Mouse (Mus musculus) megakaryocyte, embryonic 14.5 days (primary cell): ENCODE measurements around the gene Ccdc177. TPM values are rescaled to one million over a fixed set of nuclear protein-coding genes. Genes with fewer than 3 reads are reported as not detected.

Source experiments
- H3K27me3 ChIP-seq: replicated peaks from 2 replicates; pipeline ENCODE3; 2012; ENCODE audit warnings: inconsistent platforms
- H3K36me3 ChIP-seq: replicated peaks from 2 replicates; pipeline ENCODE3; 2012; ENCODE audit warnings: low read length, inconsistent platforms, mixed read lengths
- H3K4me1 ChIP-seq: 2 replicates; pipeline ENCODE4 v1.6.1; 2012; ENCODE audit warnings: inconsistent platforms
- H3K4me3 ChIP-seq: replicated peaks from 2 replicates; pipeline ENCODE3; 2012; ENCODE audit warnings: moderate library complexity, mild to moderate bottlenecking, inconsistent platforms
- H3K9me3 ChIP-seq: 2 replicates; pipeline ENCODE4 v1.6.1; 2012; ENCODE audit warnings: inconsistent platforms
- FLI1 ChIP-seq: IDR thresholded peaks from 2 replicates; pipeline ENCODE4 v1.6.1; 2012; ENCODE audit warnings: low read length, inconsistent platforms, mixed read lengths
- GATA1 ChIP-seq: IDR thresholded peaks from 3 replicates; pipeline ENCODE4 v1.6.1; 2012; ENCODE audit warnings: mixed read lengths, low read length, inconsistent platforms, borderline replicate concordance
- polyA plus RNA-seq: library from polyadenylated mRNA; stranded (reverse); fragments of >175 nt; gene quantifications from 2 replicates; pipeline ENCODE4 v1.2.3, GENCODE M21; 2012; ENCODE audit warnings: low replicate concordance; ENCODE audit not compliant: insufficient read depth

Gene Ccdc177
- polyA plus RNA-seq, 1 experiment = not detected

DNA sequence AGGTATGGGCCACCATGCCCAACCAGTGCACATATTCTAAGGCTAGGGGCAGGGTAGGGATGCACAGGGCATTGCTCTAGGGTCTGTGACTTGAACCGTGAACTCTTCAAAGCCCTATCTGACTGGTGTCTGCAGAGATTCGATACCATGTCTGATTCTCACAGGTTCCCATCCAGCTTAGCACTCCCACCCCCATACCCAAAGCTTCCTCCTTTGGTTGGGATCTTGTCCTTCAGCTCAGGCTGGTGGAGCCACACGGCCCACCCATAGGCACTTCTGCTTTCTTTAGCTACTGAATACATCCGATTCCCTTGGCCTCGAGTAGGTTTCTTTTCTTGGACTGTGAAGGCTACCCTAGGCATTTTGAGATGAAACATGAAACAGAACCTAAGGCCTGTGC, 24.5 kb upstream of the Ccdc177 start:
- no peaks in the 10 kb centered on the region for H3K36me3 ChIP-seq
- no peak overlapping the region for H3K4me3 ChIP-seq
- peaks cover 54% of the 10 kb centered on the region for H3K4me1 ChIP-seq
- H3K27me3 ChIP-seq = no peaks in the 10 kb centered on the region
- H3K9me3 ChIP-seq = no peaks in the 10 kb centered on the region
- TF ChIP-seq FLI1 (no peak), GATA1 (no peak)

- TF ChIP-seq GATA1 (no peak), FLI1 (no peak)
- no peaks in the 10 kb centered on the region for H3K36me3 ChIP-seq
- no peaks in the 10 kb centered on the region for H3K27me3 ChIP-seq
- H3K4me1 ChIP-seq = peaks cover 59% of the 10 kb centered on the region
- H3K9me3 ChIP-seq = no peaks in the 10 kb centered on the region
- no peak overlapping the region for H3K4me3 ChIP-seq
These were observed 23.4 kb upstream of the Ccdc177 start for GRCm38 (mm10) chr12:80783889-80784288.

GRCm38 (mm10) chr12:80782892-80783291, 22.4 kb upstream of the Ccdc177 start:
- peaks cover 69% of the 10 kb centered on the region for H3K4me1 ChIP-seq
- TF ChIP-seq GATA1 (no peak), FLI1 (no peak)
- no peaks in the 10 kb centered on the region for H3K9me3 ChIP-seq
- no peaks in the 10 kb centered on the region for H3K36me3 ChIP-seq
- no peaks in the 10 kb centered on the region for H3K27me3 ChIP-seq
- H3K4me3 ChIP-seq = no peak overlapping the region

DNA sequence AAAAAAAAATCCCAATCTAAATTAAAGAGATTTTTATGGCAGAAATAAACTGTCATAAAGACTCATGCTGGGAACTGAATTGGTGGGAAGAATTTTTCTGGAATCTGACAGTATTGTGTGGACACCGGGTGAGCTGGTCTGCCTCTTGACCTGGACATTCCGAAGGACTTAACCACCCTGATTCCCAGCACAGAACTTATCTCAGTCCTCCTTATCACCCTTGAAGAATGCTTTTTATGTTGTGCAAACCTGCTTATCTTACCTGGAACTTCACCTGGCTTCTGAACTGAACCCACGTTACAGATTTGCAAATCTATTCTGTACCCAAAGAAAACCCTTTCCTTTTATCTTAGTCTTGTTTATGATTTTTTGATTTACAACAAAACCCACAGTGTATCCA, 21.7 kb upstream of the Ccdc177 start:
- H3K4me3 ChIP-seq = no peak overlapping the region
- peaks cover 69% of the 10 kb centered on the region for H3K4me1 ChIP-seq

DNA sequence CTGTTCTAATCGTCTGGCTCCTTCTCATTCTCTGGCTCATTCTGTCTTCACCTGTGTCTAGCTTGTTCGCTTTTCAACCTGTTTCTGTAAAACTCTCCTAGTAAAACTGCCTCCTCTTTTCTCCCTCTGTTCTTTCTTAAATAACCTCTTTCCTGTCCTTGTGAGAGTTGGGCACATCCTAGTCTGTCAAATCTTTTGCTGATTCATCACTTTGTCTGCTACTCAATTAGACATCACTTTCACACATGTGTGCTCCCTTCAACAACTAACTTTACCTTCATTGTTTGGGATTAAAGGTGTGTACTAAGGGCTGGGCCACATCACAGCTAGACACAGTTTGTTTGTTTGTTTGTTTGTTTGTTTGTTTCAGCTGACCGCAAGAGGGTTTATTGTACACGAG, 19.3 kb upstream of the Ccdc177 start:
- H3K4me3 ChIP-seq = no peak overlapping the region
- no peaks in the 10 kb centered on the region for H3K9me3 ChIP-seq
- H3K36me3 ChIP-seq = no peaks in the 10 kb centered on the region
- H3K4me1 ChIP-seq = peaks cover 59% of the 10 kb centered on the region
- no peak for TF ChIP-seq FLI1
- no peak for TF ChIP-seq GATA1
- H3K27me3 ChIP-seq = no peaks in the 10 kb centered on the region

More for the DNA sequence above, 21.7 kb upstream of the Ccdc177 start:
- no peaks in the 10 kb centered on the region for H3K27me3 ChIP-seq
- no peaks in the 10 kb centered on the region for H3K9me3 ChIP-seq
- TF ChIP-seq GATA1 = no peak
- no peak for TF ChIP-seq FLI1
- H3K36me3 ChIP-seq = no peaks in the 10 kb centered on the region

- Histone ChIP-seq H3K9me3 (no peaks in the 10 kb centered on the region), H3K36me3 (no peaks in the 10 kb centered on the region), H3K4me1 (peaks cover 46% of the 10 kb centered on the region), H3K27me3 (no peaks in the 10 kb centered on the region), H3K4me3 (peak overlapping the region; percentile 87)
- TF ChIP-seq GATA1 (0 out of 3 replicates have a peak, but pooled peaks have one; percentile 48), FLI1 (no peak)
These were observed 17.9 kb upstream of the Ccdc177 start for GRCm38 (mm10) chr12:80778188-80778936.

DNA sequence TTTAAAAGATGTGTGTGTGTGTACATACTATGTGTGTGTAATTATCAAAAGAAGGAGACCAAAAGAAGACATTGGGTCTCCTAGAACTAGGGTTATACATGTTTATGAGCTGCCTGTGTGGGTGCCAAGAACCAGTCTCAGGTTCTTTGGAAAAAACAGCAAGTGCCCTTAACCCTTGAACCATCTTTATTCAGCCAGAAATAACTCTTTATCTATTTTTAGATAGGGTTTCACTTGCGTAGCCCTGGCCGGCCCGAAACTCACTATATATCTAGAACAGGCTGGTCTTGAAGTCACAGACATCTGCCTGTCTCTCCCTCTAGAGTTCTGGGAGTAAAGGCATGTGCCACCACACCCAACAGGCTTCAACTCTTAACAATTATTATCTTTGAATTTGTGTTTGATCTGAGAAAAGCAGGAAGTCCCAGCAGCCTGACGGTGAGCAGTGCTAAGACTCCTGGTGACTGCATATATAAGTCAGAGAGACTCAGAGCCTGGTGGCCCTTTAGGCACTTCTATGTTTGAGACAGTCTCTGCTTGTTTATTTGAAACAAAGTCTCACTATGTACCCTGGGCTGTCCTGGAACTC, 15.7 kb upstream of the Ccdc177 start:
- Histone ChIP-seq H3K4me3 (no peak overlapping the region), H3K27me3 (no peaks in the 10 kb centered on the region), H3K4me1 (peaks cover 56% of the 10 kb centered on the region), H3K36me3 (no peaks in the 10 kb centered on the region), H3K9me3 (no peaks in the 10 kb centered on the region)
- TF ChIP-seq GATA1 (no peak), FLI1 (no peak)

DNA sequence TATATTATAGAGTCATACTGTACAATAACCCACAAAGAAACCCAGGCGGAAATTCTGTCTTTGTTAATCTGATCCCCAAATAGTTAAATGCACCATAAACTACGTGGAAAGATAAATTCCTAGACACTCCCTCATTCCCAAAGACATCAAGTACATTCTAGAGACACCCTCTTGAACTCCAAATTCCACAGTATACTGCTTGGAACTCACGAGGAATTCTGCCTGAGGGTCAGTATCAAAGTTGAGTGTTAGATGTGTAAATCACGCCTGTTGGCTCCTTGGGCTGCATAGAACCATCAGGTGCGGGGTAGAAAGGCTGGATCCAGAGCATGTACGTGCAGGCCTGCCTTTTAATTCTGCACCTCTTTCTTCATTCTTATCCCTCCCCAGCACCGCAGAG, 14.3 kb upstream of the Ccdc177 start:
- H3K27me3 ChIP-seq = no peaks in the 10 kb centered on the region
- H3K9me3 ChIP-seq = no peaks in the 10 kb centered on the region
- no peaks in the 10 kb centered on the region for H3K36me3 ChIP-seq
- peaks cover 54% of the 10 kb centered on the region for H3K4me1 ChIP-seq
- no peak for TF ChIP-seq GATA1
- TF ChIP-seq FLI1 = no peak
- H3K4me3 ChIP-seq = no peak overlapping the region

GRCm38 (mm10) chr12:80769697-80770096, 9.2 kb upstream of the Ccdc177 start:
- peak overlapping the region; percentile 78 for H3K4me3 ChIP-seq
- peaks cover 31% of the 10 kb centered on the region for H3K4me1 ChIP-seq
- H3K27me3 ChIP-seq = peaks cover 23% of the 10 kb centered on the region
- no peaks in the 10 kb centered on the region for H3K9me3 ChIP-seq
- TF ChIP-seq FLI1 (no peak), GATA1 (no peak)
- H3K36me3 ChIP-seq = no peaks in the 10 kb centered on the region

DNA sequence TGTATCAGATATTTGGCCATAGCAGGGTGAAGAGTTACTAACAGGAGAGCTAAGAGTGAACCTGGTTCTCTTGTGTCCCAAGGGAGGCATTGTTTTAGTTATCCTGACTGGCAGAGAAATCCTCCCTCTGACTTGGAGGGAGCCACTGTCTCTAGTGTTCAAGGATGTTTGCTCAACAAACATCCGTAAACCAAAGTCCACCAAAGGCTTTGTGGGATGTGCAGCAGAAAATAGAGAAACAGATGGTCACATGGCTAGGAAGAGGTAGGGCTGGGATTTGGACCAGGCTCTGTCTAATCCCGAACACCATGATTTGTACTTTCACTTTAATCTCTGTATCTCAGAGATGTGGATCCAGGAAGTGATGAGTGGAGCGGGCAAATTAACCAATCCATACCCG, 3.6 kb upstream of the Ccdc177 start:
- Histone ChIP-seq H3K4me3 (no peak overlapping the region), H3K4me1 (peaks cover 23% of the 10 kb centered on the region), H3K36me3 (no peaks in the 10 kb centered on the region), H3K9me3 (no peaks in the 10 kb centered on the region), H3K27me3 (peaks cover 67% of the 10 kb centered on the region)
- no peak for TF ChIP-seq FLI1
- TF ChIP-seq GATA1 = no peak
